Mouse (Mus musculus) left cerebral cortex, postnatal 10 days (tissue): Measurements from ENCODE around the gene Csf3. TPM values are rescaled to one million over a fixed set of nuclear protein-coding genes. Genes with fewer than 3 reads are reported as not detected.
"Not testable (repeated sequence)": the region's sequence is repeated elsewhere in the genome, so short reads cannot be mapped to it uniquely, and the experiment has no call there.

ENCODE experiments used
- DNase-seq, 2 experiments: peaks; one replicate each; pipeline ENCODE4 v3.0.0; 2021 to 2022; ENCODE audit warnings: low spot score in 2 of 2, mixed read lengths in 1 of 2; ENCODE audit errors: extremely low spot score in 1 of 2
- intact Hi-C: fragments of 180-260 bp; cut with DNase I; formaldehyde crosslinking; loops from one replicate; pipeline ENCODE4 v1.15.1; 2025
- total RNA-seq, 2 experiments: library from RNA; stranded (reverse); gene quantifications; 2 replicates each; pipeline ENCODE4 v1.2.3; 2021

Csf3 gene
- total RNA-seq, 2 experiments from 2014 or later: not detected

DNA sequence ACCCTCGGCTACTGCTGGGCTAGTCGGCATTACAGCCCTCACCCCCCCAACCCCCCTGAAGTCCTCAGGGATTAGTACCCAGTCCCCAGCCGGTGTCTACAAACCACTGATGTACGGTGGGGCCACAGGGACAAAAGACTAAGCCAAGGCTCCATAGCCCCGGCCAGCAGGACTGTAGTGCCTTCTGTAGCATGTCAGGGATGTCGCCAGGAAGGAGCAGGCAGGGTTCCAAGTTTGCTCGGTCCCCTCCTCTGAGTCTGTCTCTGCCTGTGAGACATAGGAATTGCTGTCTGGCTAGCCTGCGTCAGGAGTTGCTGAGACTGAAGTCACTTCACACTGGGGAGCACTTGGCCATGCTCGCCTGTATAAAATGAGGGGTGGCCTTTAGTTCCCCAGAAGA lies 6.8 kb upstream of the Csf3 start:
- DNase-seq: peak in 1 of 2 experiments; percentile 37
- intact Hi-C loops: no loop called here

GRCm38 (mm10) chr11:98695408-98695807 lies 5.7 kb upstream of the Csf3 start:
- intact Hi-C loops: no loop called here
- DNase-seq: peak in 1 of 2 experiments; percentile 69

GRCm38 (mm10) chr11:98696454-98697216 lies 4.4 kb upstream of the Csf3 start:
- intact Hi-C loops: no loop called here
- DNase-seq: peak in 1 of 2 experiments; percentile 55

GRCm38 (mm10) chr11:98697225-98697624 lies 3.8 kb upstream of the Csf3 start:
- DNase-seq: peak in 1 of 2 experiments; percentile 15
- intact Hi-C loops: no loop called here

DNA sequence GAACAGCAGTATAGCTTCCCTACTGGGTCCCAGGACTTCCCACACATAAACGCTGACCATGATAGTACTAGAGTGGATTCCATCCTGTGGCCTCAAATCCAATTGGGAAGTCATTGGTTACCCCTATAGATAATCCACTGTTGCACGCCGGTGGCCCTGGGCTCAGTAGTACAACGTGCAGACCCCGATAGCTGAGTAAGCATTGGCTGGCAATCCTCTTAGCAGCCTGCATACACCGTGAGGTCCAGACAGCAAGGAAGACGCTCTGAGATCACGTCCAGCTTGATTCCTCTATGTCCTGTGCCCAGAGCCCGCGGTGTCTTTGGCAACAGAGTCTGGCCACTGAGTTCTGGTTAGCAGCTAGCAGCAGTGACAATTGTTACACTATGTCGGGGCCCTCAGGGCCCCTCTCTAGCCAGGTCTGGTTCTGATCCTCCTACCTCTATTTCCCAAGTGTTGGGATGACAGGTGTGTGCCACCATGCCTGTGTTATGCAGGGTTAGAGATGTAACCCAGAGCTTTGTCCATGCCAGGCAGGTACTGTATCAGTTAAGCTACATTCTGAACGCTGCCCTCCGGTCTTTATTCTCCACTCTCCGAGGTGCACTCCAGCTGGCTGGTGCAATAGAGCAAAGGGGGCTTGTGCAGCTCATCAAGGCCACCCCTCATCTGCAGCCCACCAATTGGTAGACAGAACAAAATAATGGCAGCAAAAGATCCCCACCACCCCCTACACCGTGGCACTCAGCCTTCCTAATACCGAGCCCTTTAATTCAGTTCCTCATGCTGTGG lies 2.0 kb upstream of the Csf3 start:
- intact Hi-C loops: no loop called here
- peak in 1 of 2 experiments; percentile 18 for DNase-seq

- intact Hi-C loops: loop anchor here (5.0 kb wide), 1 partner anchor 212 kb away; no protein-coding TSS in a partner anchor
- peak; percentile 66 to 76 for DNase-seq
Measured at GRCm38 (mm10) chr11:98699911-98700310, 1.2 kb upstream of the Csf3 start.

- intact Hi-C loops: loop anchor here (5.0 kb wide), 1 partner anchor 210 kb away; no protein-coding TSS in a partner anchor
- no peak for DNase-seq
Measured at GRCm38 (mm10) chr11:98702323-98702722, 1.3 kb downstream of the Csf3 start.

- intact Hi-C loops: no loop called here
- no peak for DNase-seq
Measured at GRCm38 (mm10) chr11:98705021-98705420, 4.0 kb downstream of the Csf3 start.

GRCm38 (mm10) chr11:98707401-98708281 lies 6.6 kb downstream of the Csf3 start:
- intact Hi-C loops: no loop called here
- DNase-seq: peak in 1 of 2 experiments; percentile 85

DNA sequence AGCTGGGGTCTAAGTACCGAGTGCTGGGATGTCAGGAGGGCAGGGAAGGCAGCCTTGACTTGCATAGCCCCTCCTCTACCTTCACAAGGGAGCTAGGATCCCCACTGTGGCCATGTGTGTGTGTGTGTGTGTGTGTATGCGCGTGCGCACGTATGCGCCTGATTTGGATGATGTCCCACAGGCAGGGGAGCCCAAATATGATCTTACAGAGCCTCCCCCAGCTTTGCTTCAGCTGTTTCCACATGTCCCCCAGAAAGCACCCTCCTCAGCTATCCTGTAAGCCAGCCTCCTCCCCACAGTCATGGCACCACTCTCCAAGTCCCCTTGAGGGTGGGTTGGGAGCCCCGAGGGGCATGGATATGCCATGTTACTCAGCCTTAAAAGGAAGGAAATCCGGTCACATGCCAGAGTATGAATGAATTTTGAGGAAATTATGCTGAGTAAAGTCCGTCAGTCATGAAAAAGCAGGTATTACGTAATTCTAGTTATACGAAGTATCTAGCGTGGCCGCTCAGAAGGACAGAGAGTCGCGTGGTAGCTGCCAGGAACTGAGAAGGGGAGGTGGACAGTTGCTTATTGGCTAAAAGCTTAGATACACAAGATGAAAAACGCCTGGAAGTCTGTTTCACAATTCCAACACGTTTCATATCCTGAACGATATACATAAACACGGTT lies 7.4 kb downstream of the Csf3 start:
- intact Hi-C loops: no loop called here
- DNase-seq: no peak

- intact Hi-C loops: no loop called here
- peak in 1 of 2 experiments; percentile 63 for DNase-seq
Measured at GRCm38 (mm10) chr11:98709001-98709741, 8.1 kb downstream of the Csf3 start.

DNA sequence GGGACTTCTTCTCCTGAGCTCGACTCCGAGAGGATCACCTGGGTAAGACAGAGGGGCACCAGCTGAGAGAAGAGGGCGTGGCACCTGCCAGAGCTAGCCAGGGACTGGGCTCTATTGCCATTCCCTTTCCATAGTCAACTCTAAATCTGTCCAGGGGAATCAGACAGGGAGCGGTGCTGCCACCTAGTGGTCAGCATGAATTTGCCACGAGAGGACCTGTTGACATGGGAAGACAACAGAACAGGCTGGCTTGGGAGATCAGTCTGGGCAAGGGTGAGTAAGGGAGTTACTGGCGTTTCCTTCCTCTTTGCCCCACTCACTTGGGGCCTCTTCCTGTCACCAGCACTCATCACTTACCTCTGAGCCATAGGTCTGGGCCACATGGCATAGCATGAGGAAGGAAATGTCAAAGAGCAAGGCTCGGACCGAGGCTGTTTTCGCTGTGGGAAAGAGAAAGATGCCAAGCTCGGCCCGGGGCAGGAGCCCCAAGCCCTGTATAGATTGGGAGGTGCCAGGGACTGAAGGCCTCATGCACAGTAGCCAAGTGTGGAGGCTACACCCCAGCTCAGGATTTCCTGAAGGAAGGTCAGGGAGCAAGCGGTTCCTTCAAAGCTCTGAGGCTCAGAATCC lies 9.5 kb downstream of the Csf3 start:
- intact Hi-C loops: loop anchor here (5.0 kb wide), 1 partner anchor 77 kb away; no protein-coding TSS in a partner anchor
- DNase-seq: peak; percentile 65 to 87

GRCm38 (mm10) chr11:98711046-98711434 lies 10.0 kb downstream of the Csf3 start:
- intact Hi-C loops: loop anchor here (5.0 kb wide), 1 partner anchor 76 kb away; no protein-coding TSS in a partner anchor
- no peak for DNase-seq

GRCm38 (mm10) chr11:98712009-98712408 lies 10.9 kb downstream of the Csf3 start:
- intact Hi-C loops: loop anchor here (5.0 kb wide), 1 partner anchor 75 kb away; no protein-coding TSS in a partner anchor
- DNase-seq: not testable (repeated sequence)

DNA sequence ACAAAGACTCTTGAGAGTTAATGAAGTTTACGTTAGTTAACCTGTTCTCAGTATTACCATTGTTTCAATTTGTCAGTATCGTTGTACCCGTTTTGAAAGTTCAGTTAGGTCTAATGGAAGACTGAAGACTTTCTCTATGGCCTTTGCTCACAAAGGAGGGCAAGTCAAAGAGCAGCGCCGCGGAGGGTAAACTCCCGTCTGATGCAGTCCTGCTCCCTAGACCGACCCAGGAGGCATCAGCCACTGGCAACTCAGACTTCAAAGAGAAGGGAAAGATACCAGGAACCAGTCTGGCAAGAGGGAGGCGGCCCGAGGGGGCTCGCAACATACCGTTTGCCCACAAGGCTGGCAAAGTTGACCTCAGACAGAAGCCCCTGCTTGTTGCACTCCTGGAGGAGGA lies 12.6 kb downstream of the Csf3 start:
- no peak for DNase-seq
- intact Hi-C loops: loop anchor here (5.0 kb wide), 1 partner anchor 74 kb away; no protein-coding TSS in a partner anchor

DNA sequence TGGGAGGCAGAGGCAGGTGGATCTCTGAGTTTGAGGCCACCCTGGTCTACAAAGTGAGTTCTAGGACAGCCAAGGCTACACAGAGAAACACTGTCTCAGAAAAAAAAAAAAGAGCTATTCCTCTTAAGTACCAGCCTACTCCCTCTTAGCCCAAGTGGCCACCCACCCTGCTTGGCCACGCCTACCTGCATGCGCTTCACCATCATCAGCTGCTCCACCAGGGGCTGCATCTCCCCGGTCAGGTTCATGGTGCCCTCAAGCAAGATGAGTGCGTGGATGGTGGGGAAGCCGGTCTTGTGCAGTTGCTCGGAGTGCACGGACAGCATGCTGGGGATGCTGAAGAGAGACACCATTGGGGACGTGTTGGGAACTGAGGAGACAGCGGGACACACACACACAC lies 14.9 kb downstream of the Csf3 start:
- no peak for DNase-seq
- intact Hi-C loops: loop anchor here (5.0 kb wide), 1 partner anchor 46 kb away; no protein-coding TSS in a partner anchor

- intact Hi-C loops: loop anchor here (5.0 kb wide), 1 partner anchor 44 kb away; no protein-coding TSS in a partner anchor
- peak; percentile 79 to 85 for DNase-seq
Measured at GRCm38 (mm10) chr11:98717904-98718303, 16.8 kb downstream of the Csf3 start.
